Mouse (Mus musculus): Measurements from ENCODE around the gene Gm49340. TPM values are rescaled to one million over a fixed set of nuclear protein-coding genes. Genes with fewer than 3 reads are reported as not detected.

Gm49340 gene
- total RNA-seq, 2 experiments from 2014 or later = not detected

Other genes with a start within 250 kb of the Gm49340 start
- 0.68 TPM in 1 of 2 replicates, not detected in the other for gene Itgae, start 239.2 kb upstream of the Gm49340 start, total RNA-seq (2014; fragmentation: Nextera tagmentation)
- 0.77 TPM in 1 of 2 replicates, not detected in the other for gene Itgae, start 239.2 kb upstream of the Gm49340 start, total RNA-seq (2017)
- 15.6 and 18.7 TPM in 2 replicates for gene Haspin, start 191.4 kb upstream of the Gm49340 start, total RNA-seq (2014; fragmentation: Nextera tagmentation)
- 20.5 and 23.0 TPM in 2 replicates for gene Haspin, start 191.4 kb upstream of the Gm49340 start, total RNA-seq (2017)
- gene P2rx5, start 169.3 kb upstream of the Gm49340 start, total RNA-seq (2014; fragmentation: Nextera tagmentation) = not detected in 2 replicates
- not detected in 2 replicates for gene P2rx5, start 169.3 kb upstream of the Gm49340 start, total RNA-seq (2017)
- gene Emc6, start 152.7 kb upstream of the Gm49340 start, total RNA-seq (2014; fragmentation: Nextera tagmentation) = 71.0 and 77.9 TPM in 2 replicates
- 50.7 and 76.5 TPM in 2 replicates for gene Emc6, start 152.7 kb upstream of the Gm49340 start, total RNA-seq (2017)
- 10.4 and 19.9 TPM in 2 replicates for gene Tax1bp3, start 152.7 kb upstream of the Gm49340 start, total RNA-seq (2014; fragmentation: Nextera tagmentation)
- gene Tax1bp3, start 152.7 kb upstream of the Gm49340 start, total RNA-seq (2017) = 6.3 and 11.7 TPM in 2 replicates
- 24.7 and 26.8 TPM in 2 replicates for gene Ctns, start 130.7 kb upstream of the Gm49340 start, total RNA-seq (2014; fragmentation: Nextera tagmentation)
- gene Ctns, start 130.7 kb upstream of the Gm49340 start, total RNA-seq (2017) = 15.6 and 17.5 TPM in 2 replicates
- gene Shpk, start 130.3 kb upstream of the Gm49340 start, total RNA-seq (2014; fragmentation: Nextera tagmentation) = 1.8 and 1.9 TPM in 2 replicates
- gene Shpk, start 130.3 kb upstream of the Gm49340 start, total RNA-seq (2017) = 1.8 and 3.1 TPM in 2 replicates
- not detected in 2 replicates for gene Trpv1, start 95.4 kb upstream of the Gm49340 start, total RNA-seq (2014; fragmentation: Nextera tagmentation)
- not detected in 2 replicates for gene Trpv1, start 95.4 kb upstream of the Gm49340 start, total RNA-seq (2017)
- gene Trpv3, start 62.4 kb upstream of the Gm49340 start, total RNA-seq (2014; fragmentation: Nextera tagmentation) = not detected in 2 replicates
- gene Trpv3, start 62.4 kb upstream of the Gm49340 start, total RNA-seq (2017) = not detected in 2 replicates
- gene Aspa, start 145 bp upstream of the Gm49340 start, total RNA-seq (2014; fragmentation: Nextera tagmentation) = not detected in 2 replicates
- gene Aspa, start 145 bp upstream of the Gm49340 start, total RNA-seq (2017) = 0.62 and 1.9 TPM in 2 replicates
- not detected in 2 replicates for gene Spata22, start within 50 bp of the Gm49340 start, total RNA-seq (2014; fragmentation: Nextera tagmentation)
- gene Spata22, start within 50 bp of the Gm49340 start, total RNA-seq (2017) = not detected in 2 replicates
- gene Olfr20, start 21.0 kb downstream of the Gm49340 start, total RNA-seq (2014; fragmentation: Nextera tagmentation) = not detected in 2 replicates
- gene Olfr20, start 21.0 kb downstream of the Gm49340 start, total RNA-seq (2017) = not detected in 2 replicates
- gene Olfr376, start 41.5 kb downstream of the Gm49340 start, total RNA-seq (2014; fragmentation: Nextera tagmentation) = not detected in 2 replicates
- not detected in 2 replicates for gene Olfr376, start 41.5 kb downstream of the Gm49340 start, total RNA-seq (2017)
- gene Olfr1, start 69.9 kb downstream of the Gm49340 start, total RNA-seq (2014; fragmentation: Nextera tagmentation) = not detected in 2 replicates
- gene Olfr1, start 69.9 kb downstream of the Gm49340 start, total RNA-seq (2017) = not detected in 2 replicates
- gene Olfr378, start 98.7 kb downstream of the Gm49340 start, total RNA-seq (2014; fragmentation: Nextera tagmentation) = not detected in 2 replicates
- gene Olfr378, start 98.7 kb downstream of the Gm49340 start, total RNA-seq (2017) = not detected in 2 replicates
- gene Olfr380, start 127.8 kb downstream of the Gm49340 start, total RNA-seq (2014; fragmentation: Nextera tagmentation) = not detected in 2 replicates
- gene Olfr380, start 127.8 kb downstream of the Gm49340 start, total RNA-seq (2017) = not detected in 2 replicates
- gene Olfr381, start 161.9 kb downstream of the Gm49340 start, total RNA-seq (2014; fragmentation: Nextera tagmentation) = not detected in 2 replicates
- not detected in 2 replicates for gene Olfr381, start 161.9 kb downstream of the Gm49340 start, total RNA-seq (2017)
- gene Olfr382, start 187.5 kb downstream of the Gm49340 start, total RNA-seq (2014; fragmentation: Nextera tagmentation) = not detected in 2 replicates
- gene Olfr382, start 187.5 kb downstream of the Gm49340 start, total RNA-seq (2017) = not detected in 2 replicates

All from granulocyte monocyte progenitor cell, adult 5-6 weeks (primary cell).